Mouse (Mus musculus) embryonic fibroblast, embryonic 13.5 days (primary cell): ENCODE measurements around the gene Abtb1. TPM values are rescaled to one million over a fixed set of nuclear protein-coding genes. Genes with fewer than 3 reads are reported as not detected.

Experiments used
- H3K27ac ChIP-seq: 2 replicates; pipeline ENCODE4 v1.5.1; 2012; ENCODE audit warnings: low read length, control low read depth, inconsistent platforms; ENCODE audit not compliant: insufficient read depth
- H3K4me1 ChIP-seq: 2 replicates; pipeline ENCODE4 v1.6.1; 2011; ENCODE audit warnings: low read length; ENCODE audit not compliant: control insufficient read depth, insufficient read depth
- H3K4me3 ChIP-seq: 2 replicates; pipeline ENCODE4 v1.5.1; 2011; ENCODE audit warnings: mild to moderate bottlenecking, control low read depth, low read length; ENCODE audit not compliant: insufficient read depth
- CTCF ChIP-seq: IDR thresholded peaks from 2 replicates; pipeline ENCODE4 v1.5.1; 2011; ENCODE audit warnings: mild to moderate bottlenecking, control low read depth, low read length, moderate library complexity, borderline replicate concordance; ENCODE audit not compliant: insufficient read depth
- POLR2A ChIP-seq: IDR thresholded peaks from 2 replicates; pipeline ENCODE4 v1.6.1; 2011; ENCODE audit warnings: low read depth, mild to moderate bottlenecking, control low read depth, low read length, moderate library complexity
- polyA plus RNA-seq: library from polyadenylated mRNA; stranded (reverse); fragments of >200 nt; gene quantifications from 2 replicates; pipeline ENCODE4 v1.2.4, GENCODE M21; 2011; ENCODE audit warnings: low read depth; ENCODE audit not compliant: missing spikeins, insufficient read length

Abtb1 gene
- polyA plus RNA-seq, 1 experiment, result 5.3 TPM

DNA sequence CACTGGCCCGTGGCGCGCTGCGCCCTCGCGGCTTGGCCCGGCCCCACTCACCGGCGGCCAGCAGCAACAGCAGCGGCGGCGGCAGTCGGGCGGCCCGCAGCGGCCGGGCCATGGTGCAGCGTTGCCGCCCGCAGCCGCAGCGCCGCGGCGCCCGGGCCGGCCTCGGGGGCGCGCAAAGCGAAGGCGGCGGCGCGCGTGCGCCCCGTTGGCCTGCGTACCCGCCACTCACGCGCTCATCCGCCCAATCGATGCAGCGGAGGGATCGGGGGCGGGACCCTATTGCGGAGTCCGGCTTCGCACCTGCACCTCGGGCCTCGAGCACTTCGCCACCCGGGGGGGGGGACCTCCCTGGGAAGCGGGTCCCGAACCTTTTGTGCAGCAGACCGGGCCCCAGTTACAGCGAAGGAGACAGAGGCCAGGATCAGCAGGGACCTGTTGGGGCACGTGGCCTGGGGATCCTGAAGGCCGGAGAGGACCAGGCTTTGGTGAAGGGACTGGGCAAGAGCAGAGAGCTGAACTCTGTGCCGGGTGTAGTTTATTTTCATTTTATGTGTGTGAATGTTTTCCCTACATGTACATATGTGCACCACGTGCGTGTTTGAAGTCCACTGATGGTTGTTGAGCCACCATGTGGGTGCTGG is 33.2 kb upstream of the Abtb1 start, which contains the start of gene Podxl2:
Gene Podxl2 (minus strand): TSS at position 177 of the 641 bp plus-strand sequence.
- Histone ChIP-seq H3K27ac (no peak within 1 kb of the TSS), H3K4me1 (peaks cover 7% of the 10 kb centered on the region), H3K4me3 (peak within 1 kb of the TSS; percentile 25)
- TF ChIP-seq POLR2A (peak; percentile 35; the same call in 1 of the 2 replicates), CTCF (no peak)

DNA sequence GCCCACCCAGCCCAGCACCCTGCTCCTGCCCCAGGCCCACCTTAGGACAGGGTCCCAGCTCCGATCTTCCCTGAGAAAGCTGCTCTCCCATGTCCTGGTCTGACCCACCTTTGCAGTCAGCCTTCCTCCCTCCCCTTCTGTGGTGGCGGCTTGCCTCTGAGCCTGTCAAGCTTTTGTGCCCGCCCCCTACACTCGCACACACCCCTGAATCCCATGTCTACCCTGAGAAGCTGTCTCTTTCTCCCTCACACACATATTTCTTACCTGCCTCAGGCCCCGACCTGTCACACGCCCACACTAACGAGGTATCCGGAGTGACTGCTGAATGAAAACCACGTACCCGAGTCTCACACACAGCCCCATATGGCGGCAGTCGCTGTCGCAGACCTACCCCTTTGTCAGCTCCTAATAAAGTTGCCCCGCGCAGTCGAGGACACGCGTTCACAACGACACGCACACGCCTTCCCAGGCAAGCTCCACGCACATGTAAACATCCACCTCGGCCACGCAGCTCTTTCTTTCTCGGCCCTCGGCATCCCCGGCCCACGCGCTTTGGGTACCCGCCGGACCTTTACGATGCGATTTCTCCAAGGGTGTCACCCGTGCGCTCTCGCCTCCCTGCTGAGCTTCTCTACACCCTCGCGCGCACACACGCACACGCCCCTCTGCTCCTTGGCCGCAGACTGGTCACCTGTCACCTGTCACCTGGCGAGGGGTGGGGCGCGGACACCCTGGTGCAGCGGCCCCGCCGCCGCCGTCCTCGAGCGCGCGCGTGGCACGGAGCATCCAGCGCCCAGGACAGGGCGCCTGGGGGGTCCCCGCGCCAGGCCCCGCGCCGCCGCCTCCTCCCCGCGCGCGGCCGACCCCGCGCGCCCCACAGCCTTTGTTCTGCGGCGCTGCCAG is 32.4 kb upstream of the Abtb1 start:
- TF ChIP-seq CTCF, result no peak
- no peak for TF ChIP-seq POLR2A
- H3K4me1 ChIP-seq, result peaks cover 11% of the 10 kb centered on the region
- peak overlapping the region; percentile 25 for H3K4me3 ChIP-seq
- no peak overlapping the region for H3K27ac ChIP-seq

DNA sequence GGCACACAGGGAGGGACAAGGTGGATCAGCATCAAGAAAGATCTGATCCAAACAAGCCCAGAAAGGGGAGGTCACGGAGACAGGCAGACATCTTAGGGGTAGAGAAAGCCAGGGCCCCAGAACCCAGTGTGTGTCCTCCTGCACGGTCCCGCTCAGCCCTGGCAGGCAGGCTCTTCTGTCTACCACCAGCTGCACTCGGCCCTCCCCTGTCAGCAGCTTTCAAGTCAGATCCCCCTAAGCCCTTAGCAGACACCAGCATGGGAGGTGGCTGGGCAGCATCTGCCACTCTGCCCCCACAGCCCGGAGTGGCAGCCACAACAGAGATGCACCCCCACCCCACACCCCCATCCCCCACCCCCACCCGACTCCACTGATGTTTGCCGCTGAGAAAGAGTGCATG is 31.0 kb upstream of the Abtb1 start:
- TF ChIP-seq POLR2A (no peak), CTCF (no peak)
- no peak overlapping the region for H3K27ac ChIP-seq
- no peak overlapping the region for H3K4me3 ChIP-seq
- peaks cover 11% of the 10 kb centered on the region for H3K4me1 ChIP-seq

DNA sequence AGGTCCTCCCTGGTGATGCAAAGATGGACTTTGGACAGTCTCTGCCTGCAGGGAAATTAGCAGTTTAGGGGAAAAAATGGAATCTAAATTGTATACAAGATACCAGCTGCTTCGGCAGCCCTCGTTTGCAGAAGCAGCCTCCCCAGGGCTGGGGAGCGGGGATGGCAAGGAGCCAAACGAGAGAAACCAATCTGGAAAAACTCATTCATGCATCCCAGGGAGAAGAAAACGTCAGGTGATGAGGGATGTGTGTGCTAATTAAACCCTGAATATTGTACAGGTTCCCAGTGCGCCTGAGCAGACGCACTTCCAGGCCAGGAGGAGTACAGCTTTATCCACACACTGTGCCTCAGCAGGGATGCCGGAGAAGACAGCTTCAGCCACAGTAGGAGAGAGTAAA is 29.8 kb upstream of the Abtb1 start:
- H3K27ac ChIP-seq, result no peak overlapping the region
- H3K4me3 ChIP-seq, result no peak overlapping the region
- peaks cover 11% of the 10 kb centered on the region for H3K4me1 ChIP-seq
- TF ChIP-seq POLR2A (no peak), CTCF (no peak)

DNA sequence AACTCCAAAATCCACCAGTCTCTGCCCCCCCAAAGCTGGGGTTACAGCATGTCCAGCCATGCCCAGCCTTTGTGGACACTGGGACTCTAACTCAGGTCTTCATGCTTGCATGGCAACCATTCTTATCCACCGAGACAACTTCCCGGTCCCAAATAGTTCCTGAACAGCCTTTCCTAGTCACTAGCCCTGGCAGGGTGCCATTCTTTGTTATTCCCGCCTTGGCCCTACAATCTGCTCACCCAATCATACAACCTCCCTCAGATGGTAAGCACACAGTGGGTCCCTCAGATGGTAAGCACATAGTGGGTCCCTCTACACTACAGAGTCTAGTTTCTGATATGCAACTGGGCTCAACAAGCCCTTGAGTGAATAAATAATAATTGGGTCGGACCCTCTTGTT is 28.8 kb upstream of the Abtb1 start:
- no peak overlapping the region for H3K4me3 ChIP-seq
- H3K4me1 ChIP-seq, result peaks cover 11% of the 10 kb centered on the region
- no peak overlapping the region for H3K27ac ChIP-seq
- TF ChIP-seq CTCF, result no peak

DNA sequence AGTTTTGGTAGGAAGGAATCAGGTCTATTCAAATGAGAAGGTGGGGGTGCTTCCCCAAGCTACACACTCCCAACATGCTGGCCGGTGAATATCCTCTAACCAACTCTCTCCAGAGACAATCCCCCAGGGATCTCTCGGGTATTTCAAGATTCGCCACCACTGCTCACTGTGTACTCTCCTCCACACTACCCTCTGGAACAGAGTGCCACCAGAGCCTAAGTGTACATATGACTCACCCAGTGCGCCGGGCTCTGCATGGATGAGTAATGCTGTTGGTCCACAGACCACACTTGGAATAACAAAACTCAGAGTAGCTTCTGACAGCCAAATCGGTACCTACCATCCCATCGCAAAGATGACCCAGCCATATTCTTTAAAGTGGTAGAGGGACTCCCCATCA is 27.7 kb upstream of the Abtb1 start:
- no peak overlapping the region for H3K27ac ChIP-seq
- peaks cover 11% of the 10 kb centered on the region for H3K4me1 ChIP-seq
- no peak overlapping the region for H3K4me3 ChIP-seq
- TF ChIP-seq POLR2A (no peak), CTCF (no peak)

DNA sequence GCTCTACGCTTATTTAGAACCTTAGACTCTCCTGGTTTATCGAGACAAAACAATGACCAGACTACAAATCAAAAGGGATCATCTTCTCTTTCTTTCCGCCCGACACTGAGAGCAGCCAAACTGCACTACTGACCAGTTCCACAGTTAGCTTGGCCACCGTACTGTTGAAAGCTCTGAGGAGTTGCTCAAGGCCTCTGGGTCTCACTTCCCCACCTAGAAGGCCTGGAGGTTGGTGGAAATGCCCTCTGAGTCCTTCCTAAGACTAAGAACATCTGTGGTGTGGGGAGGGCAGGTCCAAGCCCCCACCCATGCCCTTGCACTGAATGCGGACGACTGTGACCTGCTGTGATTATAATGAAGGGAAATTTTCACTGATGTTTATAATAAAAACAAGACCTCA is 23.9 kb upstream of the Abtb1 start:
- TF ChIP-seq CTCF (no peak), POLR2A (no peak)
- no peak overlapping the region for H3K4me3 ChIP-seq
- H3K4me1 ChIP-seq, result peaks cover 11% of the 10 kb centered on the region

DNA sequence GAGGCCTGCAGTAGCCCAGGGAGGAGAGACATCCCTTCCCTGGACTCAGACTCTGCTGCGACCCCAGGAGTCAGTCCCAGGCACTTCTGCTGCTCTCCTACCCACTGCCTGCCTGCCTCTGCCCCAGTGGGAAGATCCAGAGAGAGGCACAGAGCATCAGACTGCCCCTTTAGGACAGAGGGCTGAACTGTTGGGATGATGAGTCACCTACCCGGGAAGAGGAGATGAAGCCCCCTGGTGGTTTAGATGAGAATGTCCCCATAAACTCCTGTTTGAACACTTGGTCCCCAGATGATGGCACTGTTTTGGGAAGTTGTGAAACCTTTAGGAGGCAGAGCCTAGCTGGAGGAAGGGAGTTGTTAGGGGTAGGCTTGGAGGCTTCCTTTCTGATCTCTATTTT is 19.1 kb upstream of the Abtb1 start:
- no peak for TF ChIP-seq POLR2A
- TF ChIP-seq CTCF, result peak; percentile 35; the same call in 1 of the 2 replicates
- no peak overlapping the region for H3K27ac ChIP-seq
- no peak overlapping the region for H3K4me3 ChIP-seq
- no peaks in the 10 kb centered on the region for H3K4me1 ChIP-seq

More for the DNA sequence above, 23.9 kb upstream of the Abtb1 start:
- no peak overlapping the region for H3K27ac ChIP-seq

DNA sequence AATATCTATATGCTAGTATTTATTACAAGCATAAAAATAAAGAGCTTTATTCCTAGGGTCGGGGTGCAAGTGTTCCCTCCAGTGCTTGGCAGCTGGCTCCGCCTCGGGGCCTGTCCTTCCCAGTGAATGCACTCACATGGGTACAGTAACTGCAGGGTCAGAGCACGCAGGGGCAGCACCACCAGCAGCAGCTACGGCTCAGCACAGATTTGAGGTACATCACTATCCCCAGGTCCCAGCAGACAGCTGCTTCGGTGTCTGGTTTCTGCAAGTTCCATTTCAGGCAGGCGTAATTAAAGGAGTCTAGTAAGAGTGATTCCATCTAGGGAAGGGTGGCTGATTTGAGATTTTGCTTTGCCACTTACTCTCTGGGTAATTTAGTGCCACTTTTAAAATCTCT is 16.6 kb upstream of the Abtb1 start:
- Histone ChIP-seq H3K4me1 (no peaks in the 10 kb centered on the region), H3K27ac (no peak overlapping the region), H3K4me3 (no peak overlapping the region)
- TF ChIP-seq POLR2A (no peak), CTCF (no peak)

DNA sequence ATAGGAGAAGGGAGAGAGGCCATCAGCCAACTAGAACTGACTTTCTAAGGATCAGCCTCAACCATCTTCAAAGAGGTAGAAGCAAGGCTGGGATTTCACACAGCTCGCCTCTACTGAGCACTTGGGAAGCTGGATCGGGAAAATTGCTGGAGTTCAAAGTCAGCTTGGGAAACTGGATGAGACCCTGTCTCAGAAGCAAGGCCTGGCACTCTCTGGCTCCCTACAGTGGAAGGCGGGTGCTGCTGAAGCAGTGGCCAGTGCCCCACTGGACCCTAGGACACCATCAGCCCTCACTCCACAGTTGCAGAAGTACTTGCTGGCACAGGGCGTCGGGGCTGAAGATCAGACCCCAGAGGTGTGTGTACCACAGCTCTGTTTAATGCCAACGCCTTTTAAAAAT is 16.0 kb upstream of the Abtb1 start:
- no peak for TF ChIP-seq CTCF
- no peaks in the 10 kb centered on the region for H3K4me1 ChIP-seq
- H3K4me3 ChIP-seq, result no peak overlapping the region
- H3K27ac ChIP-seq, result no peak overlapping the region
